Mouse (Mus musculus) stomach, embryonic 15.5 days (tissue): ENCODE results near the gene Gm49661. TPM values are rescaled to one million over a fixed set of nuclear protein-coding genes. Genes with fewer than 3 reads are reported as not detected.

ENCODE experiments used
- ATAC-seq: fragments of 200-750 bp; cut with Nextera tagmentation; 2 replicates; pipeline ENCODE4 v1.8.0; 2017; ENCODE audit warnings: low read depth, moderate number of reproducible peaks, moderate TSS enrichment; ENCODE audit not compliant: insufficient read depth, low FRiP score
- H3K27ac ChIP-seq: fragments of 300-500 bp; sonication (generic); 2 replicates; pipeline ENCODE4 v1.5.1; 2015; ENCODE audit warnings: mild to moderate bottlenecking, inconsistent platforms
- H3K27me3 ChIP-seq: fragments of 300-500 bp; sonication (generic); replicated peaks from 2 replicates; pipeline ENCODE4 v1.6.1; 2015; ENCODE audit warnings: inconsistent platforms
- H3K36me3 ChIP-seq: fragments of 300-500 bp; sonication (generic); 2 replicates; pipeline ENCODE4 v1.6.1; 2015; ENCODE audit warnings: inconsistent platforms
- H3K4me1 ChIP-seq: fragments of 300-500 bp; sonication (generic); 2 replicates; pipeline ENCODE4 v1.6.1; 2015; ENCODE audit warnings: inconsistent platforms
- H3K4me2 ChIP-seq: fragments of 300-500 bp; sonication (generic); 2 replicates; pipeline ENCODE4 v1.6.1; 2015; ENCODE audit warnings: mild to moderate bottlenecking, inconsistent platforms
- H3K4me3 ChIP-seq: fragments of 300-500 bp; sonication (generic); replicated peaks from 2 replicates; pipeline ENCODE4 v1.5.1; 2015; ENCODE audit warnings: inconsistent platforms
- H3K9ac ChIP-seq: fragments of 300-500 bp; sonication (generic); 2 replicates; pipeline ENCODE4 v1.6.1; 2015; ENCODE audit warnings: inconsistent platforms
- H3K9me3 ChIP-seq: fragments of 300-500 bp; sonication (generic); 2 replicates; pipeline ENCODE4 v1.6.1; 2016; ENCODE audit warnings: inconsistent platforms
- WGBS: fragments of 180-500 bp; shearing (Covaris S2); methylation state at CpG from one replicate; pipeline ENCODE4 v1.1.7; 2015; 5-methylcytosine and 5-hydroxymethylcytosine counted together
- polyA plus RNA-seq: library from polyadenylated mRNA; unstranded; fragments of >200 nt; fragmentation: Nextera tagmentation; extraction: Ambion mirVana; gene quantifications from 2 replicates; pipeline ENCODE4 v1.2.1, GENCODE M21; 2015

Gm49661 gene
- not detected in 2 replicates for polyA plus RNA-seq

- ATAC-seq: peak; percentile 77
- Histone ChIP-seq H3K4me3 (peak within 1 kb of the TSS; percentile 71), H3K4me2 (peak within 1 kb of the TSS; percentile 84), H3K9me3 (no peaks in the 10 kb centered on the region), H3K9ac (peak within 1 kb of the TSS; percentile 76), H3K27ac (peak within 1 kb of the TSS; percentile 95), H3K36me3 (peaks cover 11% of the 10 kb centered on the region), H3K4me1 (peaks cover 28% of the 10 kb centered on the region), H3K27me3 (no peaks in the 10 kb centered on the region)
- under 1% methylated on average over 56 of the region's 56 CpGs for WGBS
These were observed at the start of gene Gm49661, which contains the start of the genes Prdx2 and Rnaseh2a for GRCm38 (mm10) chr8:84969241-84970134. Gene Gm49661 (minus strand): TSS chr8:84969433. Gene Prdx2 (plus strand): TSS chr8:84969587. Gene Rnaseh2a (minus strand): TSS chr8:84969767.

GRCm38 (mm10) chr8:85017209-85017608 is 48.0 kb upstream of the Gm49661 start:
- peaks cover 19% of the 10 kb centered on the region for H3K27me3 ChIP-seq
- peaks cover 4% of the 10 kb centered on the region; the same call in 1 of the 2 replicates for H3K4me1 ChIP-seq
- peaks cover 41% of the 10 kb centered on the region for H3K36me3 ChIP-seq
- no peaks in the 10 kb centered on the region for H3K9me3 ChIP-seq
- ATAC-seq: no peak
- WGBS: 53% methylated on average over 5 of the region's 5 CpGs
- peak overlapping the region; percentile 63 for H3K27ac ChIP-seq
- no peak overlapping the region for H3K9ac ChIP-seq
- no peak overlapping the region for H3K4me3 ChIP-seq
- no peak overlapping the region for H3K4me2 ChIP-seq

DNA sequence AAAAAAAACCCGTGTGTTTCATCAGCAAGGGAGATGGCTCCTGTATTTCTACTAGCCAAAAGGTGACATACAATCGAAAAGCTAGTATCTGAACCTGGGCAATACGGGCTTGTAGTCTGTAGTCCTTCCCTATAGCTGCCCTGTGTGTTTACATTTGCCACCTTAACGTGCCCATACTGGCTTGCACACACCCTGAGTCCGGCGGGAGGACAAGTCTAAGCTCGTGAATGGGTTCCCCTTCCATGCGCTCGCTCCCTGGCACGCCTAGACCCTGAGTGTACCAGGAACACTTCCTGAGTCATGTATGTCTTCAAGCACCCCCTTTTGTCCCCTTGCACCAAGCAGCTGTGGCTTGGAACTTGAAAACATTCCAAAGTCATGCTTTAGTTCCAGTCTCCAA is 47.5 kb upstream of the Gm49661 start:
- Histone ChIP-seq H3K27ac (peak overlapping the region; percentile 63), H3K9me3 (no peaks in the 10 kb centered on the region), H3K36me3 (peaks cover 38% of the 10 kb centered on the region), H3K27me3 (peaks cover 21% of the 10 kb centered on the region), H3K4me3 (no peak overlapping the region), H3K4me2 (no peak overlapping the region), H3K9ac (no peak overlapping the region), H3K4me1 (peaks cover 4% of the 10 kb centered on the region; the same call in 1 of the 2 replicates)
- no peak for ATAC-seq
- 60% methylated on average over 10 of the region's 10 CpGs for WGBS

DNA sequence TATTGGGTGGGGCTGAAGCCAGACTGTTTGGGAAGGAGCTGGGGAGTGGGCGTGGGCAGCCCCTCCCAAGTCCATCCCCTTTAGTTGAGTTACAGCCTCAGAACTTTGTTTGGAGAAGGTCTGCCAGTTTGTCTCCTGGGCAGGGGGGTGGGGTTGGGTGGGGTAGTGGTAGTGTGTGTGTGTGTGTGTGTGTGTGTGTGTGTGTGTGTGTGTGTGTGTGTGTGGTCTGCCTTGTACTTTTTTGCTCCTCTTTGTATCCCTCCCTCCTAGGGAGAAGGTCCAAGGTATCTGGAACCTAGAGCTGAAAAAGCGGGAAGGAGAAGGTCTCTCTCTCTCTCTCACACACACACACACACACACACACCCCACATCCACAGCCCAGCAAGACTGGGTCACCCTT is 45.2 kb upstream of the Gm49661 start, which contains the start of gene Best2:
TSS of gene Best2 (minus strand) at position 101 of the 400 bp plus-strand sequence.
- H3K36me3 ChIP-seq: peaks cover 16% of the 10 kb centered on the region
- ATAC-seq: no peak
- peaks cover 36% of the 10 kb centered on the region for H3K27me3 ChIP-seq
- no peak within 1 kb of the TSS for H3K27ac ChIP-seq
- H3K9me3 ChIP-seq: no peaks in the 10 kb centered on the region
- H3K4me2 ChIP-seq: peak within 1 kb of the TSS; percentile 68
- peak within 1 kb of the TSS; percentile 33; the same call in 1 of the 2 replicates for H3K4me3 ChIP-seq
- 0 out of 2 replicates have a peak within 1 kb of the TSS, but pooled peaks have one; percentile 14 for H3K9ac ChIP-seq
- 38% methylated on average over 2 of the region's 2 CpGs for WGBS
- H3K4me1 ChIP-seq: peaks cover 4% of the 10 kb centered on the region; the same call in 1 of the 2 replicates

DNA sequence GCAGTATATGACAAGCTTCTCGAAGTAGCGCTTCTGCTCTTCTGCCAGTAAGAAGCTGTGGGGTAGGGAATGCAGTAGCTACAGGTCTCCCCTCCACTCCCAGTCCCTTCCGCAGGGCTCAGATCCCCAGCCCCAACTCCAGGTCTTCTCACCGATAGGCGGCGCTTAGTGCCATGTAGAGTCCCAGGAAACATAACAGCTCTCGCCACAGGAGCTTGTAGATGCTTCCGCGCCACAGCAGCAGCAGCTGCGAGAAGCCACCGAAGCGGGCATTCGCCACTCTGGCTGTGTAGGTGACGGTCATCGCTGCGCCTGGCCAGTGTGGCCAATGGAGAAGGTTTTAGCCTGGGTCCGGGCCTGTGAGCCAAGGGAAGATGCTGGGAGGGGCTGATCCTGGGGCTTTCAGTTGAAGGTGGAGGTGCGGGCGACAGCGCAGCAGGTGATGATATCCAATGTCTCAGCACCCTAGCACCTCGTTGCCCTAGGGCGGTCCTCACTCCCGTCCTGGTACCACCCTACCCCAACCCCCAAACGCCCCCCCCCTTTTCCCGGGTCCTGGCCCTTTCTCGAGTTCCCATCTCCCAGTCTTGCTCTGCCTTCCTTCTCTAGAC is 44.1 kb upstream of the Gm49661 start:
- peak overlapping the region; percentile 33; the same call in 1 of the 2 replicates for H3K4me3 ChIP-seq
- peaks cover 37% of the 10 kb centered on the region for H3K27me3 ChIP-seq
- H3K4me2 ChIP-seq: peak overlapping the region; percentile 68
- no peaks in the 10 kb centered on the region for H3K9me3 ChIP-seq
- peak; percentile 65 for ATAC-seq
- H3K27ac ChIP-seq: no peak overlapping the region
- peaks cover 4% of the 10 kb centered on the region; the same call in 1 of the 2 replicates for H3K4me1 ChIP-seq
- H3K9ac ChIP-seq: 0 out of 2 replicates have a peak overlapping the region, but pooled peaks have one; percentile 14
- 3% methylated on average over 26 of the region's 26 CpGs for WGBS
- H3K36me3 ChIP-seq: peaks cover 6% of the 10 kb centered on the region; the same call in 1 of the 2 replicates

- Histone ChIP-seq H3K4me3 (no peak overlapping the region), H3K27me3 (peaks cover 40% of the 10 kb centered on the region), H3K4me2 (no peak overlapping the region), H3K9ac (no peak overlapping the region), H3K36me3 (no peaks in the 10 kb centered on the region), H3K9me3 (no peaks in the 10 kb centered on the region), H3K27ac (no peak overlapping the region), H3K4me1 (peaks cover 4% of the 10 kb centered on the region; the same call in 1 of the 2 replicates)
- ATAC-seq: no peak
- 9% methylated on average over 28 of the region's 28 CpGs for WGBS
These were observed 42.0 kb upstream of the Gm49661 start for GRCm38 (mm10) chr8:85011242-85011641.

DNA sequence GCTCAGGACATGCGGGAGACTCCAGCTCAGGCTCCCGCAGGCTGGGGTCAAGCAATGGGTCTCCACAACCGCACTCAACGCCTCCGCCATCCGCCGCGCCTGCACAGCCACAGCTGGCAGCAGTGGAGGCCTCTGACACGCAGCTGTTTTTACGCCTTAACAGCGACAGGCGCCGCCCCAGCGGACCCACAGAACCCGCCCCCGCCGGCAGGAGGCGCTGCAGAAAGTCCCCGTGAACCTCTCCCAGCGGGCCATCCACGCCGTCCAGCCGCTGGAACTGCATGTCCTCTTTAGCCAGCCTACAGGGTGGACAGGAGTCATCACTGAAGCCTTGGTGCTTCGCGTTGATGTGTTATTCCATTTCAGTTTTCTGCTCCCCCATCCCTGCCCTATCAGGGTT is 38.5 kb upstream of the Gm49661 start:
- Histone ChIP-seq H3K4me2 (no peak overlapping the region), H3K9me3 (no peaks in the 10 kb centered on the region), H3K4me1 (no peaks in the 10 kb centered on the region), H3K36me3 (no peaks in the 10 kb centered on the region), H3K4me3 (no peak overlapping the region), H3K27ac (no peak overlapping the region), H3K27me3 (peaks cover 24% of the 10 kb centered on the region), H3K9ac (no peak overlapping the region)
- ATAC-seq: no peak
- WGBS: 16% methylated on average over 25 of the region's 25 CpGs

DNA sequence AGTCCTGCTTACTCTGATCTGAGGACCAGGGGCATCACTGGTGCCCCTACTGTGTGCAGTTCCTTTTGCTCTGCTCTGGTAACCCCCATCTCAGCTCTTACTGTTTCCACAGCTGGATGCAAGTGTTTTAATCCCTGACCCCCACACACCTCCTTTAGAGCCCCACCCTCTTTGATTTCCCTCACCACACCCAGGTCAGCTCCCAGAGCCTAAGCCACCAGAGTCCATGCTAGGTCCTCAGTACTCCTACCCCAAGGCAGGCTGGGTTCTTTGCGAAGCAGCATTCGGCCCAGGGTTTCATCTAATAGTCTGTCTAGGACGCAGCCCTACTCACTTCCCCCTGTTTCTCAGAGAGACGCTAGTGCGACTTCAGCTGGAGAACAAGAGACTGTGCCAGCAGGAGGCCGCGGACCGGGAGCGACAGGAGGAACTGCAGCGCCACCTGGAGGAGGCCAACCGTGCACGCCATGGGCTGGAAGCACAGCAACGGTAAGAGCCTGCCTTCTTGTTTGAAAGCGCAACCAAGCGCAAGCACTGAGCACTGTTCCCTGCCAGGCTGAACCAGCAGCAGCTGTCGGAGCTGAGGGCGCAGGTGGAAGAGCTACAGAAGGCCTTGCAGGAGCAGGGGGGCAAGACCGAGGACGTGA is 28.5 kb upstream of the Gm49661 start:
- WGBS: 7% methylated on average over 19 of the region's 19 CpGs
- H3K27ac ChIP-seq: no peak overlapping the region
- no peak overlapping the region for H3K9ac ChIP-seq
- no peak overlapping the region for H3K4me3 ChIP-seq
- peak overlapping the region; percentile 22; the same call in 1 of the 2 replicates for H3K4me2 ChIP-seq
- H3K9me3 ChIP-seq: no peaks in the 10 kb centered on the region
- no peaks in the 10 kb centered on the region; the same call in 1 of the 2 replicates for H3K27me3 ChIP-seq
- H3K4me1 ChIP-seq: 0 out of 2 replicates have a peak, but pooled peaks cover 4% of the 10 kb centered on the region
- H3K36me3 ChIP-seq: 0 out of 2 replicates have a peak, but pooled peaks cover 2% of the 10 kb centered on the region
- peak; percentile 71 for ATAC-seq

DNA sequence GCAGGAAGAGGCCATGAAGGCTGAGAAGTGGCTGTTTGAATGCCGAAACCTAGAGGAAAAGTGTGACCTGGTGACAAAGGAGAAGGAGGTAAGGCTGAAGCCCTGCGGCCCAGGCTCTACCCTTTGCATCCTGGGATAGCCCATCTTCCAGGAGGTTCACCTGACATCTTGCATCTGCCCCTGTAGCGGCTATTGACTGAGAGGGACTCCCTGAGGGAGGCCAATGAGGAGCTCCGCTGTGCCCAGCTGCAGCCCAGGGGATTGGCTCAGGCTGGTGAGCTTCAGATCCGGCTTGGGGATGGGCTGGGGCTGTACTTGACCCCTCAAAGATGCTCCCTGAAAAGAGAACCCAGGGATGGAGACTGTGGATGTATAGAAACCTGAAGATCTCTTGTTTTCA is 27.7 kb upstream of the Gm49661 start:
- no peak overlapping the region for H3K9ac ChIP-seq
- 0 out of 2 replicates have a peak, but pooled peaks cover 4% of the 10 kb centered on the region for H3K4me1 ChIP-seq
- no peak overlapping the region for H3K4me2 ChIP-seq
- H3K9me3 ChIP-seq: no peaks in the 10 kb centered on the region
- no peaks in the 10 kb centered on the region; the same call in 1 of the 2 replicates for H3K27me3 ChIP-seq
- WGBS: 81% methylated on average over 5 of the region's 5 CpGs
- 0 out of 2 replicates have a peak, but pooled peaks cover 2% of the 10 kb centered on the region for H3K36me3 ChIP-seq
- H3K4me3 ChIP-seq: no peak overlapping the region
- ATAC-seq: no peak
- H3K27ac ChIP-seq: no peak overlapping the region

DNA sequence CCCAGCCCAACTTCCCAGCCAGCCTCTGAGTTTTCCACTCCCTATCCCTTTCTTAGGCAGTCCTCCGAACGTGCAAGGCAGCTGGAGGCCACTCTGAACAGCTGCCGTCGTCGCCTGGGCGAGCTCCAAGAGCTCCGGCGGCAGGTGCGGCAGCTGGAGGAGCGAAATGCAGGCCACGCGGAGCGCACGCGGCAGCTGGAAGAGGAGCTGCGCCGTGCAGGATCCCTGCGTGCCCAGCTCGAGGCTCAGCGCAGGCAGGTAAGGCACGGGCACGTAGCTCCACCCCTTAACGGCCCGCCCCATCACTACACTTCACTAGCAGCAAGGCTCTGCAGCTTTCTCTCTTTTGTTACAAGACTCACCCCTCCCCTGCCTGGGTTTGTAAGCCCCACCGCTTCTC is 26.4 kb upstream of the Gm49661 start:
- H3K4me3 ChIP-seq: no peak overlapping the region
- no peak overlapping the region for H3K4me2 ChIP-seq
- H3K4me1 ChIP-seq: peaks cover 8% of the 10 kb centered on the region; the same call in 1 of the 2 replicates
- no peaks in the 10 kb centered on the region; the same call in 1 of the 2 replicates for H3K27me3 ChIP-seq
- 46% methylated on average over 25 of the region's 25 CpGs for WGBS
- H3K9me3 ChIP-seq: no peaks in the 10 kb centered on the region
- H3K9ac ChIP-seq: no peak overlapping the region
- H3K27ac ChIP-seq: no peak overlapping the region
- no peak for ATAC-seq
- 0 out of 2 replicates have a peak, but pooled peaks cover 2% of the 10 kb centered on the region for H3K36me3 ChIP-seq

DNA sequence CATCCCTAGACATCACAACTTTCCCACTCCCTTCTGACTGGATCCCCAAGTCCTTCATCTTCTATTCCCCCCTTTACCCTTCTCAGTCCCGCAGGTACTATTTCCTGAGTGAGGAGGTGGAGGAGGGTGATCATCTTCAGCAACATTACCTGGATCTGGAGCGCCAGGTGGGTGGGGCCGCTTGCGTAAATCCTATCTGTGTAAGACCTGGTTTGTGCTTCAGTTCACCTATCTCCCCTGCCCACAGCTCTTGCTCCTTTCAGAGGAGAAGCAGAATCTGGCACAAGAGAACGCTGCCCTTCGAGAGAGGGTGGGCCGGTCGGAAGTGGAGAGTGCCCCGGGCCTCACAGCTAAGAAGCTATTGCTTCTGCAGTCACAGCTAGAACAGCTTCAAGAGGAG is 25.1 kb upstream of the Gm49661 start:
- Histone ChIP-seq H3K4me3 (no peak overlapping the region), H3K9me3 (no peaks in the 10 kb centered on the region), H3K9ac (no peak overlapping the region), H3K27ac (no peak overlapping the region), H3K4me2 (no peak overlapping the region), H3K36me3 (0 out of 2 replicates have a peak, but pooled peaks cover 2% of the 10 kb centered on the region), H3K27me3 (no peaks in the 10 kb centered on the region; the same call in 1 of the 2 replicates), H3K4me1 (peaks cover 9% of the 10 kb centered on the region)
- WGBS: 90% methylated on average over 9 of the region's 9 CpGs
- ATAC-seq: no peak
